Mouse (Mus musculus) hindbrain, postnatal 0 days (tissue): ENCODE data around the gene Mast4. TPM values are rescaled to one million over a fixed set of nuclear protein-coding genes. Genes with fewer than 3 reads are reported as not detected.

Experiments used
- ATAC-seq: fragments of 200-750 bp; cut with Nextera tagmentation; 2 replicates; pipeline ENCODE4 v1.8.0; 2017; ENCODE audit warnings: mild to moderate bottlenecking, moderate TSS enrichment, moderate library complexity
- DNase-seq: peaks from one replicate; pipeline ENCODE4 v3.0.0-alpha.2; 2015; ENCODE audit warnings: low spot score
- H3K27ac ChIP-seq: fragments of 300-500 bp; sonication (generic); 2 replicates; pipeline ENCODE4 v1.5.1; 2014; ENCODE audit warnings: mild to moderate bottlenecking
- H3K27me3 ChIP-seq: fragments of 300-500 bp; sonication (generic); 2 replicates; pipeline ENCODE4 v1.6.1; 2014; ENCODE audit warnings: low read length, mixed read lengths; ENCODE audit not compliant: insufficient read depth
- H3K36me3 ChIP-seq: fragments of 300-500 bp; sonication (generic); 2 replicates; pipeline ENCODE4 v1.6.1; 2014; ENCODE audit warnings: low read length, mixed read lengths; ENCODE audit not compliant: insufficient read depth
- H3K4me1 ChIP-seq: fragments of 300-500 bp; sonication (generic); 2 replicates; pipeline ENCODE4 v1.6.1; 2014; ENCODE audit warnings: antibody characterized with exemption, low read length, mixed read lengths; ENCODE audit not compliant: insufficient read depth
- H3K4me2 ChIP-seq: fragments of 300-500 bp; sonication (generic); 2 replicates; pipeline ENCODE4 v1.6.1; 2014; ENCODE audit warnings: low read depth, mild to moderate bottlenecking, low read length, moderate library complexity, mixed read lengths
- H3K4me3 ChIP-seq: fragments of 300-500 bp; sonication (generic); 2 replicates; pipeline ENCODE4 v1.5.1; 2014; ENCODE audit warnings: low read length
- H3K9ac ChIP-seq: fragments of 300-500 bp; sonication (generic); replicated peaks from 2 replicates; pipeline ENCODE4 v1.6.1; 2014; ENCODE audit warnings: mild to moderate bottlenecking, low read length, moderate library complexity, mixed read lengths
- H3K9me3 ChIP-seq: fragments of 300-500 bp; sonication (generic); 2 replicates; pipeline ENCODE4 v1.6.1; 2016; ENCODE audit warnings: low read length, mixed read lengths
- CTCF ChIP-seq: IDR thresholded peaks from 2 replicates; pipeline ENCODE4 v1.5.1; 2016; ENCODE audit warnings: antibody characterized with exemption, control low read depth, low read depth
- WGBS: fragments of 180-500 bp; shearing (Covaris S2); extraction: QIAGEN DNeasy Blood & Tissue Kit; methylation state at CpG from one replicate; pipeline ENCODE4 v1.1.7; 2014; 5-methylcytosine and 5-hydroxymethylcytosine counted together
- polyA plus RNA-seq: library from polyadenylated mRNA; unstranded; fragments of >200 nt; fragmentation: Nextera tagmentation; extraction: Ambion mirVana; gene quantifications from 2 replicates; pipeline ENCODE4 v1.2.1, GENCODE M21; 2015
- total RNA-seq: library from RNA; depleted of rRNA; stranded (reverse); fragments of >200 nt; gene quantifications from 2 replicates; pipeline ENCODE4 v1.2.3, GENCODE M21; 2014

The Mast4 gene
- total and polyA plus RNA-seq, 2 experiments from 2014 or later, result 23.5 to 31.7 TPM

DNA sequence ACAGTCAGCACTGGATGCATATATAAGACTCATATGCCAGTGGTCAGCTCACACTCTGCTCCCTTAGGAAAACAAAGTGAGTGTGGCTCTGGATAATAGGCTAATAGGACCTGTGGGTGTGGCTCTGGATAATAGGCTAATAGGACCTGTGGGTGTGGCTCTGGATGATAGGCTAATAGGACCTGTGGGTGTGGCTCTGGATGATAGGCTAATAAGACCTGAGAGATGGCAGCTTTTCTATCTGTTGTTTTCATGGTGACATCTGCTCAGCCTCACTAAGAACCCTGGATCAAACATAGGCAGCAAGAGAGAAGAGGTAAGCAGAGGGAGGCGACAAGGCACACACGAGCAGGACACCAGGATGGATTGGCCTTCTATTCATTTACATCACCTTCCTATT, 483.7 kb downstream of the Mast4 start:
- H3K4me1 ChIP-seq, result no peaks in the 10 kb centered on the region
- H3K36me3 ChIP-seq, result no peaks in the 10 kb centered on the region
- ATAC-seq (no peak), DNase-seq (no peak)
- H3K9me3 ChIP-seq, result no peaks in the 10 kb centered on the region
- TF ChIP-seq CTCF, result no peak
- WGBS, result 75% methylated on average over 2 of the region's 2 CpGs
- no peak overlapping the region for H3K27ac ChIP-seq
- H3K27me3 ChIP-seq, result no peaks in the 10 kb centered on the region
- no peak overlapping the region for H3K4me2 ChIP-seq
- H3K4me3 ChIP-seq, result no peak overlapping the region
- H3K9ac ChIP-seq, result no peak overlapping the region

DNA sequence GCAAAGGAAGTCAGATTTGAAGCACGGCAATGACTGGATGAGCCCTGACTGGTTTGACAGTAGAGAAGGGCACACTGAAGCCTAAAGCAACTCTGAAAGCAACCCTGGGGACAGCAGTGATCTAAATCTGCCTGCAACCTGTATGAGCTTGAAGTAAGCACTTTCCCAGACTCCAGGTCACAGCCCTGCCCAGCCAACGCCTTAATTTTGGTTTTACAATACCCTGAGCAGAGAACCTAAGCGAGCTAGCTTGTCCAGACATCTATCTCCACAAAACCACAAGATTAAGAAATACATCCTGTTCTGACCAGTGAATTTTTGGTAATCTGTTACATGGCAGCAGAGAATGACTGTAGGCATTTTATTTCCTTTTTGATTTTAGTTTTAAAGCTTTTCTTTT, 485.2 kb downstream of the Mast4 start:
- 82% methylated on average over 3 of the region's 3 CpGs for WGBS
- Histone ChIP-seq H3K36me3 (no peaks in the 10 kb centered on the region), H3K9ac (no peak overlapping the region), H3K27ac (no peak overlapping the region), H3K4me1 (no peaks in the 10 kb centered on the region), H3K4me3 (no peak overlapping the region), H3K27me3 (no peaks in the 10 kb centered on the region), H3K4me2 (no peak overlapping the region), H3K9me3 (no peaks in the 10 kb centered on the region)
- DNase-seq (no peak), ATAC-seq (no peak)
- TF ChIP-seq CTCF, result no peak

DNA sequence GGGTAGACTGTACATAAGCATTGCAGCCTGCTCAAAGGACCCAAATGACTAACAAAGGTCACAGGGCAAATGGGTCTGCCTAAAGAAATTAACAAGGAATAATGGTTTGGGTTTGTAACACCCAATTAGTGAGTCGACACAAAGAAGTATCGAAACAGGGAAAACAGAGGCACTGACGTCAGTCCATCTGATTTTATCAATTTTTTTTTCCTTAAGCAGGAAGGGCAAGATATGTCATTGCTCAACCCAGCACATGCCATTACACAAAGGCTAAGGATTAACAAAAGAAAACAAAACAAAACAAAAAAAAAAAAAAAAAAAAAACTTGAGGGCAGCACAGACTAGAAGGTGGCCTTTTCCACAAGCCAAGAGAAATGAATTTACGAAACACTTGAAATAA, 487.8 kb downstream of the Mast4 start:
- no peak overlapping the region for H3K9ac ChIP-seq
- H3K27ac ChIP-seq, result no peak overlapping the region
- 88% methylated on average over 4 of the region's 4 CpGs for whole genome bisulfite sequencing
- TF ChIP-seq CTCF, result no peak
- ATAC-seq (no peak), DNase-seq (no peak)
- H3K4me3 ChIP-seq, result no peak overlapping the region
- H3K36me3 ChIP-seq, result no peaks in the 10 kb centered on the region
- H3K27me3 ChIP-seq, result no peaks in the 10 kb centered on the region
- H3K4me1 ChIP-seq, result no peaks in the 10 kb centered on the region
- no peak overlapping the region for H3K4me2 ChIP-seq
- no peaks in the 10 kb centered on the region for H3K9me3 ChIP-seq

GRCm38 (mm10) chr13:102842715-102843114, 491.6 kb downstream of the Mast4 start:
- Histone ChIP-seq H3K4me2 (no peak overlapping the region), H3K4me1 (no peaks in the 10 kb centered on the region), H3K4me3 (no peak overlapping the region), H3K36me3 (no peaks in the 10 kb centered on the region), H3K27me3 (no peaks in the 10 kb centered on the region), H3K27ac (no peak overlapping the region), H3K9me3 (no peaks in the 10 kb centered on the region), H3K9ac (no peak overlapping the region)
- no peak for DNase-seq
- ATAC-seq, result no peak
- no peak for TF ChIP-seq CTCF
- WGBS, result 65% methylated on average over 2 of the region's 2 CpGs

DNA sequence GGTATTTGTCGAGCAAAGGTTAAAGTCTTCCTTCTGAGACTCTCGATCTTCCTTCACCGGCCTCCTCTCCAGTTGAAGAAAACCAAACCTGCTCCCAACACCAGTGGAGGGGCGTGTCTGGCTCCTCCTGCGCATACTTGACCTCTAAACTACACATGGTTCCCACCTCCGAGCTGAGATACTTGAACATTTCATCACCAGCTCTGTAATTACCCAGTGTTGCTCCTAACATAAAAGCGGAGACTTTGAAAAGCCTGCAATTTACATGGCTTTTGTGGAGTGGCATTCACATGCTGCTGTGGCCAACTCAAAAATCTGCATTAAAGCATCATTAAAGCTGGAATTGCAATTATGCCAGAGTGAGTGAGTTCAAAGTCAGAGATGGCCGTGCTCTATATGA, 492.1 kb downstream of the Mast4 start:
- no peaks in the 10 kb centered on the region for H3K27me3 ChIP-seq
- ATAC-seq (no peak), DNase-seq (no peak)
- H3K4me3 ChIP-seq, result no peak overlapping the region
- no peak overlapping the region for H3K9ac ChIP-seq
- no peaks in the 10 kb centered on the region for H3K9me3 ChIP-seq
- H3K36me3 ChIP-seq, result no peaks in the 10 kb centered on the region
- no peak for TF ChIP-seq CTCF
- no peak overlapping the region for H3K27ac ChIP-seq
- H3K4me1 ChIP-seq, result no peaks in the 10 kb centered on the region
- WGBS, result 66% methylated on average over 8 of the region's 8 CpGs
- H3K4me2 ChIP-seq, result no peak overlapping the region

DNA sequence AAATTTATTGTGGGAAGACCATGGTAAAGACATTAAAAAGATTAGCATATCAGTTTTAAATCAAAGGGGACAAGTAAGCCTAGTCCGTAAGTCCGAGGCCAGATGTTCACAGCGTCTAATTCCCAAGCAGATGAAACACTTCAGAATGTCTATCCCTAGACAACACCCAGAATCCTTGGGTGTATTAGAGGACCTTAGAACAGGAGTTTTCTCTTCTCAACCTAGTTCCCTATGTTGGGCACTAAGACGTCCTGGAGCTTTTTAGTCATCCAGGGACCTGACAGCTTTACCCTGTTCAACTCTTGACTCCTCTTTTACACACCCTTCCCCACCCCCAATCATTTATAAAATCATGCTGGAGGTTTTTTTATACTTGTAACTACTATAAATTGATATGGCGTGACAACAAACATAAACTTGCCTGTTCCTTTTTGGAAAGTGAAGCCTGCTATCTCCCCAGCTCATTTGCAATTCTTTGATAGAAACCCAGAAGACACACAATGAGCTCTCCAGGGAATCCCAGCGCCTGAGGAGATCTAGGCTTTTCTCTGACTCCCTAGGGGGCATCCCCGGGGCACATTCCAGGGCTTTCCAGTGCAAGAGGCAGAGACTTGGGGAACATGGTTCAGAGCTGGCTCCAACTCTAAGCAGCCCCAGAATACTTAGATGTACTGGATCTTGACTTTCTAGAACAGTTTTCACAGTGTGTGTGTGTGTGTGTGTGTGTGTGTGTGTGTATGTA, 494.4 kb downstream of the Mast4 start:
- no peak overlapping the region for H3K4me3 ChIP-seq
- WGBS, result 44% methylated on average over 7 of the region's 7 CpGs
- no peak overlapping the region for H3K27ac ChIP-seq
- H3K27me3 ChIP-seq, result no peaks in the 10 kb centered on the region
- DNase-seq (no peak), ATAC-seq (no peak)
- no peaks in the 10 kb centered on the region for H3K4me1 ChIP-seq
- H3K36me3 ChIP-seq, result no peaks in the 10 kb centered on the region
- H3K4me2 ChIP-seq, result no peak overlapping the region
- no peaks in the 10 kb centered on the region for H3K9me3 ChIP-seq
- no peak for TF ChIP-seq CTCF
- no peak overlapping the region for H3K9ac ChIP-seq

DNA sequence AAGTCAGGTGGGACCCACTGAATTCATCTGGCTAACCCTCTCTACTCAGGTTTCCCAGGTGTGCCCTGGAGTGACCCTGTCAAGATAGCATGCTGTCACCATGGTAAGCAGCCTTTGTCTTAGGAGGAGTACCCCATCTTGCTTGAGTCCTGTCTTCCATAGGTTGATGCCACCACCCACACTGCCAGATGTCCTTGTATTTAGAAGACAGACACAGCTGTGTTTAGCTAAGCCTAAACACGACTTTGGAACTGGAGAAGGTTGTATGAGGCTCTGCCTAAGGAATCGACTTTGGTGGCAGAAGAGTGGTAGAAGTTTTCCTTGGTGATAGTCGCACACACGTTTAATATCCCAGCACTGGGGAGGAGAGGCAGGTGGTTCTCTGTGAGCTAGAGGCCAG, 496.9 kb downstream of the Mast4 start:
- TF ChIP-seq CTCF, result no peak
- H3K27me3 ChIP-seq, result no peaks in the 10 kb centered on the region
- no peaks in the 10 kb centered on the region for H3K9me3 ChIP-seq
- no peak overlapping the region for H3K9ac ChIP-seq
- H3K27ac ChIP-seq, result no peak overlapping the region
- 81% methylated on average over 4 of the region's 4 CpGs for WGBS
- no peak overlapping the region for H3K4me2 ChIP-seq
- no peak for ATAC-seq
- no peaks in the 10 kb centered on the region for H3K4me1 ChIP-seq
- no peaks in the 10 kb centered on the region for H3K36me3 ChIP-seq
- no peak for DNase-seq
- H3K4me3 ChIP-seq, result no peak overlapping the region
